Mouse (Mus musculus) stomach, postnatal 0 days (tissue): ENCODE measurements around the gene Ing4.

Experiments used
- CTCF ChIP-seq: IDR thresholded peaks from 2 replicates; pipeline ENCODE4 v1.5.1; 2016; ENCODE audit warnings: antibody characterized with exemption, low read depth, mild to moderate bottlenecking, moderate library complexity
- EP300 ChIP-seq: optimal IDR thresholded peaks from 2 replicates; pipeline ENCODE3; 2016; ENCODE audit warnings: antibody characterized with exemption

- TF ChIP-seq EP300 (no peak), CTCF (no peak)
Observed at GRCm38 (mm10) chr6:125071896-125072279, 32.3 kb downstream of the Ing4 start.
